Comparison of ENCODE assay signal across 8 mouse cellular contexts in genomic region chr14:15438096-15438484, GRCm38 (mm10). TPM values are rescaled to one million over a fixed set of nuclear protein-coding genes. Genes with fewer than 3 reads are reported as not detected.
A peak's percentile ranks its signal among the peaks of the same experiment; 100 is the strongest.
DNase-seq lines count a peak whose midpoint lies in the region; ATAC-seq and TF ChIP-seq lines count a peak whose summit lies in the region.

No protein-coding gene starts in this region.

- H3K9me3 ChIP-seq in neural tube, embryonic 11.5 days (ENCODE audit: control insufficient read depth, low read length): no peaks in the 10 kb centered on the region
- no peaks in the 10 kb centered on the region for H3K9me3 ChIP-seq in heart, embryonic 14.5 days (ENCODE audit: control insufficient read depth, low read length)
- H3K9me3 ChIP-seq in neural tube, embryonic 12.5 days: no peaks in the 10 kb centered on the region

- H3K27me3 ChIP-seq in neural tube, embryonic 11.5 days (ENCODE audit: control insufficient read depth, insufficient read depth, low read length): peaks cover 15% of the 10 kb centered on the region
- H3K27me3 ChIP-seq in heart, embryonic 14.5 days (ENCODE audit: control insufficient read depth, insufficient read depth, low read length): no peaks in the 10 kb centered on the region
- peaks cover 21% of the 10 kb centered on the region for H3K27me3 ChIP-seq in neural tube, embryonic 12.5 days (replicated peaks)

- under 1% methylated on average over 11 of the region's 11 CpGs for WGBS in neural tube, embryonic 11.5 days
- under 1% methylated on average over 11 of the region's 11 CpGs for WGBS in heart, embryonic 14.5 days
- 0% methylated on average over 11 of the region's 11 CpGs for WGBS in neural tube, embryonic 12.5 days

- H3K4me2 ChIP-seq in neural tube, embryonic 11.5 days (ENCODE audit: low read depth): peak overlapping the region; percentile 89
- peak overlapping the region; percentile 84 for H3K4me2 ChIP-seq in heart, embryonic 14.5 days (ENCODE audit: low read length)
- H3K4me2 ChIP-seq in neural tube, embryonic 12.5 days (replicated peaks): peak overlapping the region; percentile 89

- H3K36me3 ChIP-seq in neural tube, embryonic 11.5 days (ENCODE audit: control insufficient read depth, insufficient read depth, low read length): no peaks in the 10 kb centered on the region
- no peaks in the 10 kb centered on the region for H3K36me3 ChIP-seq in heart, embryonic 14.5 days (ENCODE audit: control insufficient read depth, insufficient read depth, low read length)
- H3K36me3 ChIP-seq in neural tube, embryonic 12.5 days: no peaks in the 10 kb centered on the region

- DNase-seq in neural tube, embryonic 11.5 days (ENCODE audit: low spot score): peak; percentile 19
- DNase-seq in neural tube, embryonic 10.5 days (ENCODE audit: extremely low spot score, low spot score): no peak
- DNase-seq in embryo, embryonic 9.5 days (ENCODE audit: extremely low spot score): peak; percentile 47
- DNase-seq in left cerebral cortex, adult 2 months (ENCODE audit: extremely low spot score in 1 of 2, low spot score in 2 of 2): peak; percentile 23 to 30
- no peak for DNase-seq in ovary, postnatal 10 days (ENCODE audit: low spot score)

- no peak for ATAC-seq in neural tube, embryonic 11.5 days (ENCODE audit: insufficient read depth, low FRiP score, low TSS enrichment)
- no peak for ATAC-seq in heart, embryonic 14.5 days (ENCODE audit: insufficient number of reproducible peaks, insufficient read depth, low FRiP score, low read depth)
- peak; percentile 49 for ATAC-seq in neural tube, embryonic 12.5 days (ENCODE audit: low FRiP score, low read depth)
- no peak for ATAC-seq in granulocyte monocyte progenitor cell, adult 5-6 weeks (replicated peaks; ENCODE audit: poor library complexity, severe bottlenecking)

- H3K4me1 ChIP-seq in neural tube, embryonic 11.5 days (ENCODE audit: control insufficient read depth, insufficient read depth, low read length): no peaks in the 10 kb centered on the region
- peaks cover 3 to 5% of the 10 kb centered on the region in 2 experiments; a peak in 3 of 4 replicates for H3K4me1 ChIP-seq in heart, embryonic 14.5 days (ENCODE audit: control insufficient read depth in 2 of 2, insufficient read depth in 2 of 2, low read length in 2 of 2)
- H3K4me1 ChIP-seq in neural tube, embryonic 12.5 days: peaks cover 12% of the 10 kb centered on the region

- no peak for TF ChIP-seq CTCF in left cerebral cortex, adult 2 months (IDR thresholded peaks at IDR 0.05)

- no peak overlapping the region for H3K27ac ChIP-seq in neural tube, embryonic 11.5 days (ENCODE audit: low read depth, low read length)
- H3K27ac ChIP-seq in heart, embryonic 14.5 days (replicated peaks in 1 of 2; ENCODE audit: control insufficient read depth in 1 of 2, insufficient read depth in 1 of 2, low read depth in 2 of 2, low read length in 2 of 2): peak overlapping the region in 1 of 2 experiments; percentile 74; a peak in 3 of 4 replicates
- H3K27ac ChIP-seq in left cerebral cortex, adult 2 months: peak overlapping the region; percentile 91
- H3K27ac ChIP-seq in neural tube, embryonic 12.5 days: no peak overlapping the region

- peak overlapping the region; percentile 57; the same call in 1 of the 2 replicates for H3K9ac ChIP-seq in neural tube, embryonic 11.5 days (ENCODE audit: low read length)
- peak overlapping the region; percentile 73 for H3K9ac ChIP-seq in heart, embryonic 14.5 days (ENCODE audit: low read length)
- peak overlapping the region; percentile 48; the same call in 1 of the 2 replicates for H3K9ac ChIP-seq in neural tube, embryonic 12.5 days

- intact Hi-C loops in left cerebral cortex, adult 2 months (cut with DNase I): loop anchor here (1.0 to 10.0 kb wide), 4 partner anchors 27 to 747 kb away; no protein-coding TSS in a partner anchor

- H3K4me3 ChIP-seq in neural tube, embryonic 11.5 days (ENCODE audit: low read depth, low read length): peak overlapping the region; percentile 51
- H3K4me3 ChIP-seq in heart, embryonic 14.5 days (ENCODE audit: control insufficient read depth in 1 of 2, insufficient read depth in 1 of 2, low read depth in 1 of 2, low read length in 2 of 2): peak overlapping the region; percentile 70 to 74
- peak overlapping the region; percentile 81 for H3K4me3 ChIP-seq in left cerebral cortex, adult 2 months
- peak overlapping the region; percentile 48 for H3K4me3 ChIP-seq in neural tube, embryonic 12.5 days

RNA-seq across cellular contexts. Expression of gene Lrrc3b, which starts 0.7 kb away (rescaled TPM):
- polyA plus RNA-seq in neural tube, embryonic 11.5 days (2014; fragmentation: Nextera tagmentation; extraction: Ambion mirVana): 0.82 and 0.93 TPM in 2 replicates
- 8.6 and 9.3 TPM in 2 replicates for polyA plus RNA-seq in heart, embryonic 14.5 days (2014; fragmentation: Nextera tagmentation; extraction: Ambion mirVana)
- 10 to 100 TPM; 16.9 to 19.0 TPM for total RNA-seq in left cerebral cortex, adult 2 months (2021)
- polyA plus RNA-seq in neural tube, embryonic 12.5 days (2016; fragmentation: Nextera tagmentation; extraction: Ambion mirVana): 1.0 and 1.9 TPM in 2 replicates
- total RNA-seq in granulocyte monocyte progenitor cell, adult 5-6 weeks (2014; fragmentation: Nextera tagmentation): not detected in 2 replicates
- not detected in 2 replicates for total RNA-seq in granulocyte monocyte progenitor cell, adult 5-6 weeks (2017)

Comparison
In these comparisons a context has a peak if more than half of its experiments do, and no peak if none do; other contexts are left out.
1. DNase-seq: peak in neural tube, embryonic 11.5 days (single experiment), embryo, embryonic 9.5 days (single experiment) and left cerebral cortex, adult 2 months (2 of 2); none in neural tube, embryonic 10.5 days (single experiment) and ovary, postnatal 10 days (single experiment).
2. Peak in every context shown above with its lines, with median percentiles within 50 percentile points of each other: H3K4me2 ChIP-seq, H3K4me3 ChIP-seq and H3K9ac ChIP-seq.